Mouse (Mus musculus) left cerebral cortex, postnatal 36 days (tissue): ENCODE results near the gene Yipf2. TPM values are rescaled to one million over a fixed set of nuclear protein-coding genes. Genes with fewer than 3 reads are reported as not detected.
A peak's percentile ranks its signal among the peaks of the same experiment; 100 is the strongest.

Experiments
- DNase-seq, 2 experiments: peaks; one replicate each; pipeline ENCODE4 v3.0.0; 2021 to 2022; ENCODE audit warnings: low spot score in 2 of 2, mixed read lengths in 1 of 2
- intact Hi-C: fragments of 180-260 bp; cut with DNase I; formaldehyde crosslinking; loops from one replicate; pipeline ENCODE4 v1.15.1; 2025
- total RNA-seq, 2 experiments: library from RNA; stranded (reverse); gene quantifications; 2 replicates each; pipeline ENCODE4 v1.2.3; 2021

The Yipf2 gene
- total RNA-seq = 10 to 100 TPM; 21.5 to 22.7 TPM

DNA sequence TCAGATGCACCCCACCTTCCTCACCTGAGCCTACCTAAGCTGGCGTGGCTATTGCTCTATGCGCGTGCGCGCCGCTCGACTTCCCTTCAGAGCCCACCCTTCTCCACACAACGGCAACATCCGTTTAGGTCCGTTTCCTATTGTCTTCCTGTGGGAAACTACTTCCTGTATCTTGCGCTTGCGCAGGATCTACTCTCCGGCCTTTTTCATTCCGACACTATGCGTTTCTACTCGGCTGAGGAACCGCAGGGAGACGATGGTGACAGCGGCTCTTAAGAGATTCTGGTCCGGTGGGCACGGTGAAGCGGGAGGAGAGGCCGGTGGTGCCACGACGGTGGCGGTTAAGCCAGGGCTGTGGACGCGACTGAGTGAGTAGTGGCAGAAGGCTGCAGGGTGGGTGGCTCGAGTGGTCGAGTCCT, at the start of gene Yipf2, which contains the start of gene Timm29:
Gene Yipf2 (minus strand): TSS at position 126 of the 419 bp plus-strand sequence.
Gene Timm29 (plus strand): TSS at position 20 of the 419 bp plus-strand sequence.
- intact Hi-C loops = loop anchor here (1.0 kb wide), 1 partner anchor 46 kb away; the partner anchor contains the start of gene Carm1
- peak; percentile 91 to 93 for DNase-seq

DNA sequence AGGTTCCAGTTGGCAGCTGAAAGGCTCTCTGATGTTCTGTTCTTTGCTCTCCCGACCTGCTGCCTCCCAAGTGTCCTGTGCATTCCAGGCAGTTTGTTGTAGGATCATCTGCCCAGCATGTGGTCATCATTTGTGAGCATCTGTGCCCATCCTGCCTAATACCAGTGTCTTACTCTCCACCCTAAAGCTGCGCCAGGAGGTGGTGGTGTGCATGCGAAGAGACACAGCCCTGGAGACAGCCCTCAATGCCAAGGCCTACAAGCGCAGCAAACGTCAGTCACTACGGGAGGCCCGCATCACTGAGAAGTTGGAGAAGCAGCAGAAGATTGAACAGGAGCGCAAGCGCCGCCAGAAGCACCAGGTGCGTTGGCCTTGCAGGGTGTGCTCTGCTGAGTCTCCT, 46.4 kb upstream of the Yipf2 start:
- intact Hi-C loops = no loop called here
- DNase-seq = no peak

- DNase-seq = no peak
- intact Hi-C loops = no loop called here
Observed at GRCm38 (mm10) chr9:21635639-21636038, 43.0 kb upstream of the Yipf2 start.

DNA sequence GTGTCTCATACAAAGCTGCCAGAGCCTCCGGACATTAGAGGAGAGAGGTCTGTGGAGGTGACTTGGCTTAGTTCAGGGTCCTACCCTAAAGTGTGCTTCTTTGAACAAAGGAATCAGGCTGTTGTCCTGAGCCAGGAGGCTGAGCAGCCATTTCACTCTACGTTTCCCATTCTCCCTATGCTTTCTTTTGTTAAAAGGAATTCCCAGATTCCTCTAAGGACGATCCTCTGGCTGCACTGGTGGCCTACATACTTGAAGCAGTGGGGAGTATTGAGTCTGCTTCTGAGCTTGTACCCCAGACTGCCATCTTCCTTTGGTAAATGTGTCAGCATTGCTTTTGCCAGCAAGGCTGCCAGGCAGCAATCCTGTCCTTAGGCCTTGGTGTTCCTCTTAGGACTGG, 40.5 kb upstream of the Yipf2 start:
- DNase-seq = no peak
- intact Hi-C loops = no loop called here

DNA sequence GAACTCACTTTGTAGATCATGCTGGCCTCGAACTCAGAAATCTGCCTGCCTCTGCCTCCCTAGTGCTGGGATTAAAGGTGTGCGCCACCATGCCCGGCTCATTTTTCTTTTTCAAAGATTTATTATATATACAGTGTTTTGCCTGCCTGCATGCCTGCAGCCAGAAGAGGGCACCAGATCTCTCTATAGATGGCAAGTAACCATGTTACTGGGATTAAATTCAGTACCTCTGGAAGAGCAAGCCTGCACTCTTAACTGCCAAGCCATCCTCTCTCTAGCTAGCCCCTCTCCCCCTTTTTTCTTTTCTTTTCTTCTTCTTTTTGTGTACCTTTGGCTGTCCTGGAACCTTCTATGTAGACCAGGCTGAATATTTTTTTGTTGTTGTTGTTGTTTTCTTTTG, 38.0 kb upstream of the Yipf2 start:
- no peak for DNase-seq
- intact Hi-C loops = no loop called here

DNA sequence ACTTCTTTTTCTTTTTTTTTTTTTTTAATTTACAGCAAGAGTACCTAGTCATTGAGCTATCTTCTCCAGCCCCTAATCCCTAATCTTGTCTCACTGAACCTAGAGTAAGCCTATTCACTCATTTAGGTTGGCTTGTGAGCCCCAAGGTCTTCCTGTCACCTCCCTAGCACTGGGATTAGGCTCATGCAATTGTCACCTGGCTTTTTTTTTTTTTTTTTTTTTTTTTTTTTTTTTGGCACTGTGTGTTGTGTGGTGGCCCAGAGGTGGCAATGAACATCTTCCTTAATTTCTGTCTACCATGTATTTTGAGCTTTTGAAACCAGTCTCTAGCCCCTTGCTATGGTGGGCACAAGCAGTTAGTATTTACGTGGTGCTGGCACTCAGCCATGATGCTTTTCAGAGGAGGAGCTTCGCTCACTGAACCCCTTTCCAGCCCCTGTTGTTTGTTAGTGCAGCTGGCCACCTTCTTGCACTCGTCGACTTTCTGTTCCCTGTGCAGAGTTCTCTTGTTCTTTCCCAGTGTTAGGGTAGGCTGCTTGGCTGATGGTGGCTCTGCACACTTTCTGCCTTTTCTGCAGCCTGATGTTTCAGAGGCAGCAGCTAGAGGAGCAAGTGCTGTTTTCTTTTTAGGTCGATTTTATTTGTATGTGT, 34.6 kb upstream of the Yipf2 start:
- intact Hi-C loops = no loop called here

DNA sequence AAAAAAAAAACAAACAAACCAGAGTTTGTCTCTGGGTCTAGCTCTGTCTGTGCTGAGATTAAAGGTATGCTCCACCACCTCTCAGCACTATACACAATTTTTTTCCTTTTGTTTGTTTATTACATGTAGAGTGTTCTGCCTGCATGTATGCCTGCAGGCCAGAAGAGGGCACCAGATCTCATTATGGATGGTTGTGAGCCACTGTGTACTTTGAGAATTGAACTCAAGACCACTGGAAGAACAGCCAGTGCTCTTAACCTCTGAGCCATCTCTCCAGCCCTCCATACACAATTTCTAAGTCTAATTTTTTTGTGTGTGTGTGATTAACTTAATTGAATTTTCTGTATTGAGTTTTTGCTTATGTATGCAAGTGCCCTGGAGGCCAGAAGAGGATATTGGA, 33.9 kb upstream of the Yipf2 start:
- intact Hi-C loops = no loop called here
- no peak for DNase-seq

More for the DNA sequence above, 34.6 kb upstream of the Yipf2 start:
- DNase-seq = no peak

GRCm38 (mm10) chr9:21625342-21626339, 33.0 kb upstream of the Yipf2 start:
- no peak for DNase-seq
- intact Hi-C loops = no loop called here

GRCm38 (mm10) chr9:21622676-21623075, 30.0 kb upstream of the Yipf2 start:
- DNase-seq = no peak
- intact Hi-C loops = no loop called here

- DNase-seq = no peak
- intact Hi-C loops = no loop called here
Observed at GRCm38 (mm10) chr9:21620229-21620628, 27.6 kb upstream of the Yipf2 start.

GRCm38 (mm10) chr9:21617066-21617465, 24.4 kb upstream of the Yipf2 start:
- intact Hi-C loops = no loop called here
- no peak for DNase-seq

- DNase-seq = peak; percentile 85 to 88
- intact Hi-C loops = no loop called here
Observed at GRCm38 (mm10) chr9:21616232-21616781, 23.7 kb upstream of the Yipf2 start.

- intact Hi-C loops = no loop called here
Observed at GRCm38 (mm10) chr9:21615617-21616231, 23.1 kb upstream of the Yipf2 start, which contains the start of gene Smarca4. Gene Smarca4, plus strand, starts transcription at chr9:21616169.

GRCm38 (mm10) chr9:21614864-21615616, 22.4 kb upstream of the Yipf2 start:
- intact Hi-C loops = loop anchor here (5.0 kb wide), 1 partner anchor 187 kb away; no protein-coding TSS in a partner anchor
- no peak for DNase-seq

More at GRCm38 (mm10) chr9:21615617-21616231, 23.1 kb upstream of the Yipf2 start, which contains the start of gene Smarca4:
- peak; percentile 100 for DNase-seq

- intact Hi-C loops = loop anchor here (5.0 kb wide), 1 partner anchor 192 kb away; no protein-coding TSS in a partner anchor
Observed at GRCm38 (mm10) chr9:21609861-21610260, 17.2 kb upstream of the Yipf2 start.

GRCm38 (mm10) chr9:21606648-21607047, 14.0 kb upstream of the Yipf2 start:
- no peak for DNase-seq
- intact Hi-C loops = no loop called here

More at GRCm38 (mm10) chr9:21609861-21610260, 17.2 kb upstream of the Yipf2 start:
- DNase-seq = no peak

DNA sequence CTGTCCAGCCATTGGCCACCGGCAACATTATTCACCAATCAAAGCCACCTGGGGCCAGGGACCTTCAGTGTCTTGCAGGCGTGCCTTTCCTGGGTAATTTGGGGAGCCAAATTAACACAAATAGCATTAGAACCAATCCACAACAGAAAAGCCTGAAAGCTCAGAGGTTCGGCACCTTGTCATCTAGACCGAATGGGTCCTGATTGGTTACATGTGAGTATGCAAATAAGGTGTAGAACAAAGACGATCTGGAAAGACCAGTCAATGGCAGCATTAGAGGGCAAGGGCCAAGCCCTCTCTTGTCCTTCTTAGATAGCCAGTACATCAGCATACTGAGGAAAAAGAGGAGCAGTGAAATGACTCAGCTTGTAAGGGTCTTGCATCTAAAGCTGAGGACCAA, 13.2 kb upstream of the Yipf2 start:
- no peak for DNase-seq
- intact Hi-C loops = no loop called here

- intact Hi-C loops = loop anchor here (5.0 kb wide), 1 partner anchor 268 kb away; no protein-coding TSS in a partner anchor
- no peak for DNase-seq
Observed at GRCm38 (mm10) chr9:21604119-21604518, 11.5 kb upstream of the Yipf2 start.
